Mouse (Mus musculus) adrenal gland, adult (tissue): ENCODE results near the gene Rnf220.

Experiments
- DNase-seq, 2 experiments: peaks; one replicate each; pipeline ENCODE4 v3.0.0; 2022 to 2023; ENCODE audit warnings: low spot score in 1 of 2; ENCODE audit not compliant: inconsistent age in 2 of 2

Rnf220 gene

GRCm38 (mm10) chr4:117278381-117279252 lies 218.2 kb downstream of the Rnf220 start:
- peak; percentile 61 to 87 for DNase-seq

- peak; percentile 87 to 91 for DNase-seq
Measured at GRCm38 (mm10) chr4:117277687-117278086, 219.2 kb downstream of the Rnf220 start.

GRCm38 (mm10) chr4:117277021-117277420 lies 219.8 kb downstream of the Rnf220 start:
- peak; percentile 84 to 89 for DNase-seq

GRCm38 (mm10) chr4:117276281-117276711 lies 220.6 kb downstream of the Rnf220 start:
- DNase-seq: peak; percentile 71 to 79

- DNase-seq: no peak
Measured at GRCm38 (mm10) chr4:117274720-117275119, 222.1 kb downstream of the Rnf220 start.

GRCm38 (mm10) chr4:117272459-117272858 lies 224.4 kb downstream of the Rnf220 start:
- DNase-seq: peak in 1 of 2 experiments; percentile 52

- DNase-seq: peak; percentile 80 to 91
Measured at GRCm38 (mm10) chr4:117270278-117270677, 226.6 kb downstream of the Rnf220 start.

GRCm38 (mm10) chr4:117267831-117268437 lies 228.9 kb downstream of the Rnf220 start:
- DNase-seq: peak in 1 of 2 experiments; percentile 39

- DNase-seq: peak; percentile 75 to 93
Measured at GRCm38 (mm10) chr4:117267284-117267683, 229.6 kb downstream of the Rnf220 start.

- DNase-seq: no peak
Measured at GRCm38 (mm10) chr4:117262987-117263386, 233.9 kb downstream of the Rnf220 start.

GRCm38 (mm10) chr4:117262101-117262913 lies 234.5 kb downstream of the Rnf220 start:
- DNase-seq: peak; percentile 80 to 89

- no peak for DNase-seq
Measured at GRCm38 (mm10) chr4:117261222-117261621, 235.6 kb downstream of the Rnf220 start.

- peak in 1 of 2 experiments; percentile 45 for DNase-seq
Measured at GRCm38 (mm10) chr4:117259909-117260308, 236.9 kb downstream of the Rnf220 start.

- DNase-seq: peak in 1 of 2 experiments; percentile 78
Measured at GRCm38 (mm10) chr4:117254672-117255071, 242.2 kb downstream of the Rnf220 start.

GRCm38 (mm10) chr4:117254017-117254627 lies 242.7 kb downstream of the Rnf220 start:
- no peak for DNase-seq

GRCm38 (mm10) chr4:117253218-117254016 lies 243.4 kb downstream of the Rnf220 start:
- DNase-seq: peak; percentile 56 to 87

- DNase-seq: no peak
Measured at GRCm38 (mm10) chr4:117252755-117253154, 244.1 kb downstream of the Rnf220 start.

GRCm38 (mm10) chr4:117252351-117252750 lies 244.5 kb downstream of the Rnf220 start:
- peak; percentile 67 to 94 for DNase-seq

GRCm38 (mm10) chr4:117251801-117252316 lies 245.0 kb downstream of the Rnf220 start, which contains the start of the genes Tmem53 and Armh1:
Gene Tmem53, plus strand, starts transcription at chr4:117251951.
Gene Armh1, minus strand, starts transcription at chr4:117252125.
- DNase-seq: peak; percentile 96 to 98
